Mouse (Mus musculus): Measurements from ENCODE around the gene Ccdc149.

The Ccdc149 gene

GRCm38 (mm10) chr5:52449187-52449586, 22.1 kb downstream of the Ccdc149 start:
- ATAC-seq (ENCODE audit: low TSS enrichment) = peak; percentile 88

GRCm38 (mm10) chr5:52440278-52440677, 31.0 kb downstream of the Ccdc149 start:
- ATAC-seq (ENCODE audit: low TSS enrichment) = peak; percentile 78

GRCm38 (mm10) chr5:52438946-52439345, 32.4 kb downstream of the Ccdc149 start:
- ATAC-seq (ENCODE audit: low TSS enrichment) = no peak

GRCm38 (mm10) chr5:52435533-52435932, 35.8 kb downstream of the Ccdc149 start:
- ATAC-seq (ENCODE audit: low TSS enrichment) = no peak

- no peak for ATAC-seq (ENCODE audit: low TSS enrichment)
Observed at GRCm38 (mm10) chr5:52431276-52431844, 40.0 kb downstream of the Ccdc149 start.

- ATAC-seq (ENCODE audit: low TSS enrichment) = no peak
Observed at GRCm38 (mm10) chr5:52429731-52430480, 41.4 kb downstream of the Ccdc149 start.

- no peak for ATAC-seq (ENCODE audit: low TSS enrichment)
Observed at GRCm38 (mm10) chr5:52428613-52429012, 42.7 kb downstream of the Ccdc149 start.

GRCm38 (mm10) chr5:52425819-52426218, 45.5 kb downstream of the Ccdc149 start:
- peak; percentile 76 for ATAC-seq (ENCODE audit: low TSS enrichment)

- no peak for ATAC-seq (ENCODE audit: low TSS enrichment)
Observed at GRCm38 (mm10) chr5:52423893-52424292, 47.4 kb downstream of the Ccdc149 start.

- ATAC-seq (ENCODE audit: low TSS enrichment) = no peak
Observed at GRCm38 (mm10) chr5:52416485-52416884, 54.8 kb downstream of the Ccdc149 start.

- ATAC-seq (ENCODE audit: low TSS enrichment) = no peak
Observed at GRCm38 (mm10) chr5:52415917-52416316, 55.4 kb downstream of the Ccdc149 start.

- no peak for ATAC-seq (ENCODE audit: low TSS enrichment)
Observed at GRCm38 (mm10) chr5:52415193-52415592, 56.1 kb downstream of the Ccdc149 start.

- ATAC-seq (ENCODE audit: low TSS enrichment) = no peak
Observed at GRCm38 (mm10) chr5:52411567-52411966, 59.8 kb downstream of the Ccdc149 start.

- no peak for ATAC-seq (ENCODE audit: low TSS enrichment)
Observed at GRCm38 (mm10) chr5:52410197-52410596, 61.1 kb downstream of the Ccdc149 start.

GRCm38 (mm10) chr5:52408668-52409315, 62.5 kb downstream of the Ccdc149 start:
- no peak for ATAC-seq (ENCODE audit: low TSS enrichment)

- ATAC-seq (ENCODE audit: low TSS enrichment) = no peak
Observed at GRCm38 (mm10) chr5:52404373-52404772, 66.9 kb downstream of the Ccdc149 start.

GRCm38 (mm10) chr5:52393756-52394155, 77.6 kb downstream of the Ccdc149 start:
- peak; percentile 55 for ATAC-seq (ENCODE audit: low TSS enrichment)

GRCm38 (mm10) chr5:52391471-52391870, 79.8 kb downstream of the Ccdc149 start:
- peak; percentile 25 for ATAC-seq (ENCODE audit: low TSS enrichment)

- ATAC-seq (ENCODE audit: low TSS enrichment) = peak; percentile 60
Observed at GRCm38 (mm10) chr5:52390381-52390780, 80.9 kb downstream of the Ccdc149 start.

- peak; percentile 80 for ATAC-seq (ENCODE audit: low TSS enrichment)
Observed at GRCm38 (mm10) chr5:52388092-52388749, 83.1 kb downstream of the Ccdc149 start.

GRCm38 (mm10) chr5:52386016-52386415, 85.3 kb downstream of the Ccdc149 start:
- ATAC-seq (ENCODE audit: low TSS enrichment) = no peak

GRCm38 (mm10) chr5:52383748-52384147, 87.6 kb downstream of the Ccdc149 start:
- no peak for ATAC-seq (ENCODE audit: low TSS enrichment)
